Mouse (Mus musculus): ENCODE measurements around the gene Olfr1234.

The Olfr1234 gene

GRCm38 (mm10) chr2:89364765-89365164 is at the start of gene Olfr1234:
Gene Olfr1234, minus strand, starts transcription at chr2:89364865.
- DNase-seq (ENCODE audit: low spot score in 2 of 2) = no peak

- no peak for DNase-seq (ENCODE audit: low spot score in 2 of 2)
Measured at GRCm38 (mm10) chr2:89409576-89409975, 44.9 kb upstream of the Olfr1234 start, which contains the start of gene Olfr1238. Gene Olfr1238, minus strand, starts transcription at chr2:89409676.

- DNase-seq (ENCODE audit: low spot score in 2 of 2) = no peak
Measured at GRCm38 (mm10) chr2:89400882-89401281, 36.2 kb upstream of the Olfr1234 start.

- no peak for DNase-seq (ENCODE audit: low spot score in 2 of 2)
Measured at GRCm38 (mm10) chr2:89342298-89342697, 22.4 kb downstream of the Olfr1234 start, which contains the start of gene Olfr1233. Gene Olfr1233, minus strand, starts transcription at chr2:89342398.

- DNase-seq (ENCODE audit: low spot score in 2 of 2) = no peak
Measured at GRCm38 (mm10) chr2:89329575-89329974, 35.1 kb downstream of the Olfr1234 start, which contains the start of gene Olfr1232. Gene Olfr1232, minus strand, starts transcription at chr2:89329675.
